Mouse (Mus musculus) T-cell, adult 2 months (primary cell): ENCODE results near the gene Zmynd8.
"Not testable (repeated sequence)": the region's sequence is repeated elsewhere in the genome, so short reads cannot be mapped to it uniquely, and the experiment has no call there.

Source experiments
- DNase-seq: peaks from one replicate; pipeline ENCODE4 v3.0.0; 2022; ENCODE audit warnings: low spot score

Gene Zmynd8

DNA sequence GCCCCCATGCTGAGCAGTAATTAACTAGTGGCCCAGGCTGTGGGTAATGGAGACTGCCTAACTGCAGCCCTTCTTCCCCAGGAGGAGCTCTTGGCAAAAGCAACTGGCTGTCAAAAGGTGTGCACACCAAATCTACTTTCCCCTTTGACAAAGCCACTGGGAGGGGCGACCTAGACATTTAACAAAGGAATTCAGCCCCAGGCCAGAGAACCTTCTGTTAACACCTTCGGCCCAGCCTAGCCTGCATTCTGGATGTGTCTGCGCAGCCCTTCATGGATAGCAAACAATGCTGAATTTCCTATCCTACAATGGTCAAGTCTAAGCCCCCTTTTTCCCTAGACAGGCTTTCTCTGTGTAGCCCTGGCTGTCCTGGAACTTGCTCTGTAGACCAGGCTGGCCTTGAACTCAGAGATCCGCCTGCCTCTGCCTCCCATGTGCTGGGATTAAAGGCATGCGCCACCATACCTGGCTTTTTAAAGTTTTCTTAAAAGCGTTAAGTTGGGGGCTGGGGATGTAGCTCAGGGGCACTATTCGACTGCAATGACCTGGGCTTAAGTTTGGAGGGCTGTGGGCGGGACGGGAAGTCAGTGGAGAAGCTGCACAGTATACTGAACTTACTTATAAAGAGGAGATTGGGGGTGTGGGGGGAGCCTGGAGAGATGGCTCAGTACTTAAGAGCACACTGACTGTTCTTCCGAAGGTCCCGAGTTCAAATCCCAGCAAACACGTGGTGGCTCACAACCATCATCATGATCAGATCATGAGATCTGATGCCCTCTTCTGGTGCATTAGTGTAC lies 90.4 kb downstream of the Zmynd8 start:
- DNase-seq: no peak

DNA sequence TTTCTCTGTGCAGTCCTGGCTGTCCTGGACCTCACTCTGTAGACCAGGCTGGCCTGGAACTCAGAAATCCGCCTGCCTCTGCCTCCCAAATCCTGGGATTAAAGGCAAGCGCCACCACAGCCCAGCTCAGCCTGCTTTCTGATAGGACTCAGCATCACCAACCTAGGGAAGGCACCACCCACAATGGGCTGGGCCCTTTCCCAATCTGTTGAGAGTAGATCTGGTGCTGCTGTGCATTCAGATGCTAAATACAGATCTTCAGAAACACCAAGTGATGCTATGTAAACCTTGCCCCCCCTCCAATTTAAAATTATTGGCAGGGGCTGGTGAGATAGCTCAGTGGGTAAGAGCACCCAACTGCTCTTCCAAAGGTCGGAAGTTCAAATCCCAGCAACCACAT lies 98.6 kb downstream of the Zmynd8 start:
- DNase-seq: not testable (repeated sequence)

DNA sequence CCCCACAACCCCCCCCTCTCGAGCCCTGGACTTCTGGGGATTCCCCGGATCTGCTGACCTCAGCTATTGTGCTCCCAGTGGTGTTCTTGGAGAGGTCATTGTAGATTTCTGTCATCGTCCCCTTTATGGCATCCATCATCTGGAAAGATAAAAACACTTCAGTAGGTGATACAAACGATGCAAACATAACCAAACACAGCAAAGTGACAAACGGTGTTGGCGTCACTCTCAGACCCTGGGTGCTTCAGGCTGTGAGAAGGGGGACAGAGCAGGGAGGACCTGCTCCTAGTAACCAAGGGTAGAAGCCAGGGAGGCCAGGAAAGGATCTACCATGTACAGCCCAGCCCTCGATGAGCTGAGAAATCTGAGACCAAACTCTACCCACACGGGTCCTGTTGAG lies 100.9 kb downstream of the Zmynd8 start:
- no peak for DNase-seq

DNA sequence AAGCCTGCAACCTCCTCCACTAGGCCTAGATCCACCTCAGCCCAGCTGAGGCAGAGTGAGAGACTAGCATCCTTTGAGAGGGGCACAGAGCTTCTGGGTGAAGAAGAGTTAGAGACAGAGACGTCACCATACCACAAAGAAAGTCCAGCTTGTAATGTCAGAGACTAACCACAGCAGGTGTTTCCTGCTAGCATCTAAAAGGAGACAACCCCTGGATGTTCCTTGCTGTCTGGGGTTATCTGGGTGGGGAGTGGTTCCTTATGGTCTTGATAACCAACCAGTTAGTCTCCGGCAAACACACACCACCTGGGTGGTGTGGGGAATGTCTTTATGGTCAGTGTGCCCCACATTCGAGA lies 105.6 kb downstream of the Zmynd8 start:
- peak; percentile 76 for DNase-seq

DNA sequence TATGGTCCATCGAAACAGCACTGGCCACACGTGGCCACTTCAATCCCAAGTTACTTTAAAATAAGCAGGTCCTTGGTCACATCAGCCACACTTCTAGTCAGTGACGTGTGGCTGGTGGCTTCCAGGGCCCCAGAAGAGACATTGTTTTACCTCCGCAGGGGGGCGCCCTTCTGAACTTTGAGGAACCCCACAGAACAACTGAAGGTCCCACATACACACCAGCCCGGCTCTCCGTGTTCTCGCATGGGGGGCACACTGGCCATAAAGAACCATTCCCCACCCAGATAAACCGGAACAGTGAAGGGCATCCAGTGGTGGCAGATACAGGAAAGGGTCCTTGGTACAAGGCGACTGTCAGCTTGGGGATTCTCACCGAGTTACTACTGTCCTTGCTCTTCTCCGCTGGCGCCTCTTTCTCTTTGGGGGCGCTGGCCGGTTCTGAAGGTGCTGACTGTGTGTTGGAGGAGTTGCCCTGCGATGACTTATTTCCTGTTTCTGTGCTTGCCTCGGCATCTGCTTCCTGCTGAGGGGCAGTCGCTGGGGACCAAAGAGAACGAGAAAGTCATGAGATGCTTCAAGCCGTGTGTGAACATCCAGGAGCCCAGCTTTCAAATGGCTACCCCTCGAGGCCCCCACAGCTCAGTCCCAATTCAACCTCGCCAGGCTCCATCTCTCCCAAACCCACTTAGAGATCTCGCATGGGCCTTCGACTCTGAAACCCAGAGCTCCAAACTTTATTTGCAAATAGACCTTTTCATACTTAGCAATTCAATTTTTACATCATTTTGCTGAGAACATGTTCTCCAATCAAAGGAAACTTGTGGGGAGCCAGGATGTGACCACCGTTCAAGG lies 106.2 kb downstream of the Zmynd8 start:
- peak; percentile 77 for DNase-seq

DNA sequence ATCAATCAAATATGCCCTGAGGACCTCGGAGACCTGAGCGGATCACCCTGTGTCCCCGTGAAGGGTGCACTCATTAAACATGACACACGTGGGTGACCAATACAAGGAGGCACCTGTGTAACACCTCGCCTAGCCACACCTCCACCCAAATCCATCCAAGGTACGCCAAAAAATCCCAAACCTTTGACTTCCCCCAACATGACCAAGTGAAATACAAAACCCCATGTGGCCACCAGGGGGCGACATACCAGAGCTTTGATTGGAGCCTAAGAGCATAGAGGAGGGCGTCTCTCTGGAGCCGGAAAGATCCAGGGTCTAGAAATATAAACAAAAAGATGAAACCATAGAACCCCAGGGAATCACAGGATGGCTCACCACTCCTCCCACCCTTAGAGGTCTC lies 107.2 kb downstream of the Zmynd8 start:
- DNase-seq: peak; percentile 64

DNA sequence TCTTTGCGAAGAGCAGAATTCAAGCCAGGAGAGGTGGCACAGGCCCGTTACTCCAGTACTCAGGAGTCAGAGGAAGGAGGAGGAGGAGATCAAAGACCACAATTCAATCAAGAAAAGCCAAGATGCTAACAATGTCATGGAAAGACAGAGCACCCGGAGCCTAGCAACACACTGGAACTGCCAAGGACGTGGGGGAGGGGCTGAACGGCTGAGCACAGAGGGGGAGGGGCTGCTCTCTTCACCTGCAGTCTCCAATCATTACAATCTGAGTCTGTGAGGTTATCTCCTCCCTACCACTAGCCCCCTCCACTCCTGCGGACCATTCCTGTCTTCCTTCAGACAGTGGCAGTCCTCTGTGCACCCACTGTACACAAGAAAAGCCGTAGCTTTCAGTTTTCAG lies 107.8 kb downstream of the Zmynd8 start:
- no peak for DNase-seq

DNA sequence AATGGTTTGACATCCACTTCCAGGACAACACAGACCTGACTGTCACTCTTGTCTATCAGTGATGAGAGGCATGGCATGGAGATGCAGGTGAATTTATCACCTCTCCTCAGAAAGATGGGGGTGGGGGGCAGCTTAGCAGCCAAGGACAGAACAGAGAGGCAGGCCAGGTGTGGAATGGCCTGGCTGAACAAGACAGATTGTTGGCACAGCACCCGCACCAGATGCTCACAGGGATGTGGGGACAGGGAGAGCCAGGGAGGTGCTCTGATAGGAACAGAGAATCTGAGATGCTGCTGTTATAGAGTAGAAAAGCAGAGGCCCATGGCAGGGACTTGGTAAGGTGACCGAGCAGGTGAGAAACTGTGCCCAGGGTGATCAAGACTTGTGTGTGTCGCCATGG lies 109.1 kb downstream of the Zmynd8 start:
- no peak for DNase-seq

DNA sequence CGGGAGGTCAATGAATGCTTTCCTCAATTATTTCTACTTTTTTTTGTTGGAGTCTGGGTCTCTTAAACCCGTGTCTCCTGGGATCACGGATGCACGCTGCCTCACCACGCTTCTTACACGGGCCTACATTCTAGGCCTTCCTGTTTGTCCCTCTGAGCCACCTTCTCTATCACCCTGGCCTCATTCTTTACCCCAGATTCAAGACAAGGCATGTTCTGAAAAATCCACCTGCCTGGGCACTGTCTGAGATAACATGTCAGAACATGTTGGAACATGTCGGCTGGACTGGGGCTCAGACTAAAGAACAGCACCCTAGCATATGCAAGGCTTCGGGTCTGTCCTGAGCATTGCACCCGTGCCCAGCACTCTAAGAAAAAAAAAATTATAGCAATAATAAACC lies 110.0 kb downstream of the Zmynd8 start:
- DNase-seq: no peak

DNA sequence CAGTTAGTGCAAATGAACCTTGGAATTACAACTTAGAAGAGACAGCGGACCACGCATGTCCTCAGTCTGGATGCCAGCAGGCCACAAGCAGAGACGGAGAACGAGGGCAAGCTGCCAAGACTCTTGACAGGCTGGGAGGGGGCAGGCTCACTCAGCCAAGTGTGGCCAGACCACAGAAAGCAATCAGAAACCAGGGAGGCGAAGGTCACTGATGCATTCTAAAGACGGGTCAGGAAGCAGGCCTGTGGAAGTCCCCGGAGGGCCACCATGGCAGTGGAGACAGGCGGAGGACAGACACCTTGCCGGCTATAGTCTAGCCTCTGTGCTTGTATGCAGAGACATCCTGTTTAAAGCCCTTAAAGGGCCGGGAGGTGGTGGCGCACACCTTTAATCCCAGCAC lies 110.8 kb downstream of the Zmynd8 start:
- DNase-seq: no peak

DNA sequence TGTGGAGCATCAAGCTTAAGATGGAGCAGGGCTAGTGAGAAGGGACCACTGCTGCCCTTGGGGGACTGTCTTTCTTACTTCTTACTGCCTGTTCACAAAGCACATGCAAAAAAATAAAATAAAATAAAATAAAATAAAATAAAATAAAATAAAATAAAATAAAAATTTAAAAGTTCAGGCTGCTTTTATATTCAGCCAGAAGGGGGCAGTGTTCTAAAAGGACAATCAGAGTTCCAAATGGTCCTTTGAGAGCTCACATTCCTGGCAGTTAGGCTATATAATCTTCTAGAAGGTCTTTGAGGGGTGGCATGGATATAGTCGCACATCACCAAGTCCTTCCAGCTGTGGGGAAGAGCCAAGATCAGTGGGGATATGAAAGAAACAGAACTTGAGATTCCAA lies 112.3 kb downstream of the Zmynd8 start:
- DNase-seq: no peak

DNA sequence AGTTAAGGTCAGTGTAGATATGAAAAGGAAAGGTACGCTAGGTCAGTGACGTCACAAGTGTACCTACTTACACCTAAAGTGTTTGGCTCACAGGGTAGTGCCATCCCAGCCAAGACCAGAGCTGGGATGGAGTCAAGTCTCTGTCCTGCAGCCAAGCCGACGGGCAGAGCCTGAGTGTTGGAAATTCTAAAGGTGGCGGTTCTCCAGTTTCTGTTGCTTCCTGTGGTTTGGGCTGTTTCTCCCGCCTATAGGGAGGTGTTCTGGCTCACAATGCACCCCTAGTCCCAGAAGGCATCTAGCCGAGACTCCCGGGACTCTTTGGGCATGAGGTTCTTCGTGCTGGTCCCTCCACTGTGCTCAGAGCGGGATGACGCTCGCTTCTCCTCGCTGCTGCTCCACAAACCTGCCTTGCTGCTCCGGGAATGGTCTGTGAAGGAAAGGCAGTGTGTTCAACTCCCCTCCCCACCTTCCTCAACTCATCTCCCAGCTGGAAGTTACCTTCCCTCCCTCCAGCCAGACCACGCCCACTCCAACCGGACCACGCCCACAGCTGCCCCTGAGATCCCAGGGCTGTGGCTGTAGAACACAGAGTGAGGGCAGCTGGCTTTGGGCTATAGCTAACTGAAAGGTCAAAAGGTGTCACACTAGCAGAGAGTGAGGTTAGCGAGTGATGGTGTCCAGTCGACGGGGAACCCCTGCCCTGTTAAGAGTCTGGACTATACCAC lies 113.3 kb downstream of the Zmynd8 start:
- no peak for DNase-seq

DNA sequence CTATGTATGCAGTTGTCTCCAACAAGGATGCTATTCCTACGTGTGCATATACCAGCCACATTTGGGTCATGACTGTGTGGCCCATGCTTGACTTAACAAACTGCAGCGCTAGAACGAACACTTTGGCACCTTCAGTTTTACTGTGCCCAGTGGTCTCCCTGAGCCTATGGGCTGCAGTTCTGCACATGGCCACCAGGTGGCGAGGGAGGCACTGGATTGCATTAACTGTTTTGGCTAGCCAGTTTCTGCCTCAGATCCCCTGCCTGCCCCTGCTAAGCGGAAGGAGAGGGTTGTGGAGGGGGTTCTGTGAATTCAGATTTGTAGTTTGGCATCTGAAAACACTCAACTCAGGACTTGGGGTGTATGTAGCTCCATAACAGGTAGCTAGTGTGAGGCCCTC lies 116.5 kb downstream of the Zmynd8 start:
- peak; percentile 69 for DNase-seq

DNA sequence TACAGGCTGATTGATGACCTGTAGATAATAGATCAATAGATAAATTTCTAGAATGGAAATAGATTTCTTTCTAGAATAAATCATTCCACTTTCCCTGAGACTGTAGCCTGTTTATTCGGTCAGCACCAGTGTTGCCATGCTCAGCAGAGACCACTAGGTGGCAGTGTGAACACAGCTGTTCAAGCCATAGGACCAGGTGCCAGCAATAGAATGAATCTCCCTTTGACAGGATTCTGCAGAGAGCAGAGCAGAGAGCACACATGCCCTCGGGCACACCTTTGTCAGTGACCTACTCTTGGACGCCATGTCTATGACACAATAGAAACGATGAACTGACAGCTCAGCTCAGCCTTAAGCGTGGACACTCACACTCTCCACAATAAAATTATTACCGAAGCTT lies 119.9 kb downstream of the Zmynd8 start:
- peak; percentile 69 for DNase-seq

DNA sequence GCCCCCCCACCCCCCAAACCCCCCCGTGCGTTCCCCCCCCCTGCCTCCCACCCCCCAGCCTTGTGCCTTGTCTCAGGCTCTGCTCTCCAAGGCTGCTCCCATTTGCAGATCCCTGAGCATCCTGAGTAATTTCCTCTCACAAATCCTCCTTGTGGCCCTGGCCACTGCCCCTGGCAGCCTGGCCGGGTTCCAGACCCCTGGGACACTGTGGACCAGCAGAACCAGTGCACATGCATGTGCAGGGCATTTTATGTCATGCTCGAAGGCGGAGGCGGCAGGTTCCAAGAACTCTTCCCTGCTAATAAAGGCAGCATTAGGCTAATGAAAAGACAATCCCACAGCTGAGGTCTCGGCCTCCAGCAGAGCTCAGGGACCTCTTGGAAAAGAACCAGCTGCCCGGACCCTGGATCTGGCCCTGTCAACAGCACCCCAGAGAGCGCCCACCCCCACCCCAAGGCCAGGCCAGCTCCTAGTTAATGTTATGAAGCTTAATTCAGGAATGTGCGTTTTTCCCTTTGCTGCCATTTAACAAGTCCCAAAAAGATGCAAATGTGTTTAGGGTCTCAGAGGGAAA lies 129.4 kb downstream of the Zmynd8 start:
- DNase-seq: no peak

DNA sequence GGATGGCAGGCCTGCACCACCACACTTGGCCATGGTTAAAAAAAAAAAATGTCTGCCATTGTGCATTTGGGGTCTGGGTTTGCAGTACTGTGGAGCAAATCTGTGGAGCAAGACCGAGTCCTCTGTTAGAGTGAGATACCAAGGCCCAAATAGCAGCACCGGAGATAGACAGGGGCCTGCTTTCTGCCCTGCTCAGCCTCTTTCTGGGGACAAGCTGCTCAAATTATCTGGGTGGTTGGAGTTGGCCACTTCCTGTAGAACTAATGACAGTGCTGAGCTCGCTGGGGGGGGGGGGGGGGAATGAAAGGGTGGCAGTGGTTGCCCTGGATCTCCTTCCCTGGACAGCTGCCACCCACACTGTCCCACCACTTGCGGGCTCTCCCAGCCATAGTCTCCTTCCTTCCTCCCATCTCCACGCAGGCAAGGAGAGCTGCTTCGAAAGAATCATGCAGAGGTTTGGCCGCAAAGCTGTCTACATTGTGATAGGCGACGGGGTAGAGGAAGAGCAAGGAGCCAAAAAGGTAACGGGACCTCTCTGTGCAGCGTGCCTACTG lies 129.9 kb downstream of the Zmynd8 start:
- no peak for DNase-seq

DNA sequence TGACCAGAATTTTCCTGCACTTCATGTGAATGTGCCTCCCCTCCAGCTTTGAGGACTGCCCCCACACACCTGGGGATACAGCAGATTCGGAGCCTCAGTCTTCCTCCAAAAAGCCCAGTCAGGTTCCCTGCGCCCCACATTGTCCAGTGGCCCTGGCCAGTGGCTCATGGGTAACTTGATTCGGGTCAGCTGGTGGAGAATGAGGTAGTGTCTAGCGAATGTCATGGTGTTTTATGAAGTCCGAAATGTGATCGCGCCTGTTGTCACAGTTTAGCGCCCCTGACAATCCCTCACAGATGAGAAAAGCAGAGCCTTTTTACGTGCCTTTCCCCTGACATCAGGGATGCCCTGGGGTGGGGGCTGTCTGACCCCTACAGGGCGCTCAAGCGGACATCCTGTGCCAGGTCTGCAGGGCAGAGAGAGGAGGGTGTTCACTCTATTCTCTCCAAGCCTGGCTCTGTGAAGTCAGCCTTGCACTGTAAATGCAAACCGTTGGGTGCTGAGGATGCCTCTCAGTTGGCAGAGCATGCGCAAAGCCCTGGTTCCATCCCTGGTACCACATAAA lies 139.3 kb downstream of the Zmynd8 start:
- DNase-seq: no peak

DNA sequence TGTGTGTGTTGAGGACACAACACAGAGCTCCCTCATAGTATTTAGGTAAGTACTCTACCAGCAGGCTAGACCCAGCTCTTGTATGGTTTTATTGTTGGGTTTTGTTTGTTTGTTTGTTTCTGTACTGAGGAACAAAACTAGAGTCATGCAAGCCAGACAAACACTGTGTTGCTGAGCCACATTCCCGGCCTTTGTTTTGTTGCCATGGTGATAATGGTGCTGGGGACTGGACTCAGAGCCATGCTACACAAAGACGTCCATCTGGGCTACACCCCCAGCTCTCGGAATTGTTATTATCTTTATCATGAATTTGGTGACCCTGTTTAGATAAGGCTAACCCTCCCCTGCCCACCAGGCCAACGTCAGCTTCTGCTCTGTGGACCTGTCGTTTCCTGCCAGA lies 140.3 kb downstream of the Zmynd8 start:
- DNase-seq: no peak

DNA sequence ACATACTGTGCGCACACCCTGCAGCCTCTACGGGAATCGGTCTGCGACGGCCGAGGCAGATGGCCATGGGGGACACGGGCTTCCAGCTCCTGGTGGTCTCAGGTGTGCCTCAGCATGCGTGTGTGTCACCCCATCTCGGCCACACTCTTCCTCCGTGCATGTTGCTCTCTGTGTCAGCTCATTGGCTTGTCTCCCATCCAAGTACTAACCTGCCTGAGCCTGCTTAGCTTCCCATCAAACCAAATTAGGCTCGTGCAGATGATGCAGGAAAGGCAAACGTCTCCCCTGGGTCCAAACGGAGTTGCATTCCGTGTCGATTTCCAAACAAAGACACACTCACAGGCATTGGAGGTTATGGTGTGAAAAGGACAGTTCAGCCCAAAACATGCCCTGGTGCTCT lies 141.0 kb downstream of the Zmynd8 start:
- DNase-seq: no peak

DNA sequence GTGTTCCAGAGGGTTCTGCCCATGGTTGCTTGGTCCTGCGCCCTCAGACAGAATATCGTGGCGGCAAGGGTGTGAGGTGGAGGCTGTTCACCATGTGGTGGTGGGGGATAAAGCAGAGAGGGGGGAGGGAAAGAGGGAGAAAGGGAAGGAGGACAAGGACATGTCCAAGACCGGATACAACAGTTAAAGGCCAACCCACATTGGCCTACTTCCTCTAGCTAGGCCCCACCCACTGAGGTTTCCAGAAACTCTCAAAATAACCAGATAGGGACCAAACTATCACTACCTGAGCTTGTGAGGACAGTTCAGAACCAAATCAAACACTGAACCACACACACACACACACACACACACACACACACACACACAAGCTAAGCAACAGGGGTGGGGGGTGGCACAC lies 146.1 kb downstream of the Zmynd8 start:
- no peak for DNase-seq

DNA sequence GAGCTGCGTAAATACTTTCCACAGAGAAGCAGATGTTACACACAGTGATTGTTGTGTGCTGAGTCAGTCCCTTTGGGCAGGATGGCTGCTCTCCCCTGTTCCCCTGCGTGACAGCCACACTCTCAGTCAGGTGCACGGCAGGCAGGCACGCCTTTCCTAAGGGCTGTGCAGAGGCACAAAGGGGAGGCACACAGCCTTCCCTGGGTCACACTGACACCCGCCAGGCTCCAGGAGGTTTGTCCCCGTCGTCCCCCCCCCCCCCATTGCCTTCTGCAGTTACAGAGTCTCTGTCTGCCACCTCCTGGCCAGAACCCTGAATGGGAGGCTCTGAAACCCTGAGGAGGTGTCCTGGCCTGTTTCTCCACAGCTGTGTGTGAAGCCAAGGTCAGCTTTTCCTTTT lies 147.7 kb downstream of the Zmynd8 start:
- DNase-seq: no peak

DNA sequence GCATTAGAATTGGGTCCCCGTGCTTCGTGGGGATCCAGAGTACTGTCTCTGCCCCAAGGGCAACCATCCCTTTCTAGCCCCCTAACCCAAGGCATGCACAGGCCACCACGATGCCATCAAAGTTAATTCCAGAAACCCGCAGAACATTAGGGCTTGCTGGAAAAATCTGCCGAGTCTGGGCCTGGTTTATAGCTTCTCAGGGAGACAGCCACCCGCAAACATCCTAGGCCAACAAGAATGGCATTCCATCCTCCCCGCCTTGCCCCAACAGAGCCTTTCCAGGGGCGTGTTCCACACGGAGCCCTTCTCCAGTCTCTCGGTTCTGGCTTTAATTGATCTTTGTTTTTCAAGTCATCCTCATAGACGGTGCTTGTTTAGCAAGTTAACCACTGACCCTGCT lies 150.4 kb downstream of the Zmynd8 start:
- no peak for DNase-seq
